Mouse (Mus musculus) thymus, postnatal 0 days (tissue): ENCODE data around the gene Il4i1. TPM values are rescaled to one million over a fixed set of nuclear protein-coding genes. Genes with fewer than 3 reads are reported as not detected.

ENCODE experiments used
- DNase-seq: peaks from one replicate; pipeline ENCODE4 v3.0.0-alpha.2; 2015; ENCODE audit warnings: low spot score
- polyA plus RNA-seq: library from polyadenylated mRNA; unstranded; fragments of >200 nt; fragmentation: Nextera tagmentation; extraction: Ambion mirVana; gene quantifications from 2 replicates; pipeline ENCODE4 v1.2.1, GENCODE M21; 2015

Gene Il4i1
- polyA plus RNA-seq, 1 experiment from 2014 or later = 23.6 TPM

- DNase-seq = peak; percentile 99
These were observed 32.6 kb downstream of the Il4i1 start, which contains the start of the genes Akt1s1 and Tbc1d17 for GRCm38 (mm10) chr7:44848561-44849415. Gene Akt1s1 (plus strand): TSS chr7:44848991. Gene Tbc1d17 (minus strand): TSS chr7:44849079.

DNA sequence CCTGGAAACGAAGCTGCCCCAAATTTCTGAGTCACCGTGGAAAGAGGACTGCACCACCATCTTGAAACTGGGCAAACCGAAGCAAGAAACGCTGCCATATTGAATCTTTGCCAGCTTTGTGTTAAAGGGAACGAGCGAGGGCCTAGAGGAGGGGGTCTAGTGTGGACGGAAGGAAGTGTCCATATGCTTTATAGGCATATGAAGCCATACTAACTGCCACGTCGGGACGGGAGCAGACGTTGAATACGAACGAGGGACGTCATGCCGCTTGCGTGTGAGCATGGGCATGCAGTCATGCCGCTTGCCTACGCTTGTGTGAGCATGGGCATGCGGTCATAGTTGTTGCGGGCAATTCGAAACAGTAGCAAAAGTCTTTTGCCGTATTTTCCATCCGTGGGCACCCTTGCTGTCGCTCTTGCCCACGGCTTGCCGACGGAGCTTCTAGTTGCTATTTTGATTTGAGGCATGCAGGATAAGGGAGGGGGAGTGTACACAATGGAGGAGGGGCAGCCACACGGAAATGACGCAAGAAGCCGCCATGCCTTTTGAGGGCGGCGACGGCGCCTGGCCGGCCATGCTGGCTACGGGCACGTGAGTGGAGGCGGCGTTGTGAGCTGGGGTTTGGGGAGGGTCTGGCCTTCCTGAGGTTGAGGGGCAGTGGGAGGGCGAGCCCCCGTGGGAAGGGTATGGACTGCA, 33.4 kb downstream of the Il4i1 start:
- peak; percentile 94 for DNase-seq

DNA sequence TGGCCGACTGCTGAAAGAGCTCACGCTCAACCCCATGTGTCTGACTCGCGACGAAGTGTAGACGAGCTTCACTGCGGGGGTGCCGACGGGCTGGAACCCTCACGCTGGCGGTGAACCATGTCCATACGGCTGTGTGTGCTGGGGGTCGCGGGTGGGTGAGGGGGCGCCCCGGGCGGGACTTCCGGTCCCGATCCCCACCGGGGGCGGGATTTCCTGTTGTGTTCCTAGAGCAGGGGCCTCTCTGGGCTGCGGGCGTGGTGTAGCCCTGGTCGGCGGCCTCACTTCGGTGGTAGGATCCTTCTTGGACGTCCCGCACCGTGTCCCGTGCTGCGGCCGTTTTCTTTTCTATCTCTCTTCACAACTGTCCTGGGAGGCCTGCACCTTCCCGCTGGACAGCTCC, 34.0 kb downstream of the Il4i1 start:
- DNase-seq = peak; percentile 82

- DNase-seq = no peak
These were observed 34.8 kb downstream of the Il4i1 start for GRCm38 (mm10) chr7:44850789-44851624.

GRCm38 (mm10) chr7:44851625-44852234, 35.5 kb downstream of the Il4i1 start:
- DNase-seq = no peak

- DNase-seq = no peak
These were observed 36.3 kb downstream of the Il4i1 start for GRCm38 (mm10) chr7:44852259-44853027.

DNA sequence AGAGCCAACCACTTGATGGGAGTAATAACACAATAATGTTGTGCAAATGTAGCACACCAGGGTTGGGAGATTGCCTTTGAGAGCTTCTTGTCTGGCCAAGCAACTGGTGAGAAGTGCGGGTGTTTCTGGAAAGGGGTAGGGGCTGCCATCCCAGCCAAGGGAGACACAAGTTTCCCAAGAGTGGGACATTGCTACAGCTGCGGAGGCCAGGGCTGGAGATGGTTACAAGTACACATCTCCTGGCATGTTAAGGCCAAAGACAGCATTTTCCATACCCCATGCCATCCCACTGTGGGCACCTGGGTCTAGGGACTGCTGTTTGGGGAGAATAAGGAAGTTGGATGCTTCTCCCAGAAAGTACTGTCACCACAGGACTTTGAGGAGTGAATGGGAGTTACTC, 36.9 kb downstream of the Il4i1 start:
- DNase-seq = no peak

DNA sequence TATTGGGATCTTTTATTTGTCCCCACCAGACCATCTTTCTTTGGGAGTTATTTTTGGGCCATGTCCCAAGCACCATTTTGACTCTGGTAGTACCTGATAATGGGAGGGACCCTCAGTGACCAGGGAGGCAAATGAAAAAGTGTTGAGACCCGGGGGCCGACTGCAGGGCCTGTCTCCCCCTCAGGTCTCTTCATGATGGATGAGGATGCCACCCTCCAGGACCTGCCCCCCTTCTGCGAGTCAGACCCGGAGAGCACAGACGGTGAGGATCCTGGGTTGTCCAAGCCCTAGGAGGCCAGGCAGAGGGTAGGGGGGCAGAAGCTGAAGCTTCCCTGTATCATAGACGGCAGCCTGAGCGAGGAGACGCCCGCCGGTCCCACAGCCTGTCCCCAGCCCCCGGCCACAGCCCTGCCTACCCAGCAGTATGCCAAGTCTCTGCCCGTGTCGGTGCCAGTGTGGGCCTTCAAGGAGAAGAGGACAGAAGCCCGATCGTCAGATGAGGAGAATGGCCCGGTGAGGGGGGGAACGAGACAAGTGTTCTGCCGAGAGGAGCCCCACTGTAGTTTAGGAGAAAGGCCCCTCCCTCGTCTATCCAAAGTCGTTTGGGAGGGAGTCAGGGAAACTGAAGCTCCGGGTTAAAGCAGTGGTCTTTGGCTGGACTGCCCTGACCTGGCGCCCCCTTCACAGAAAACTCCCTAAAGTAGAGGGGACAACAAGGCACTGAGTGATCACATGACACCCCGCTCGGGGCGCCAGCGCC, 37.6 kb downstream of the Il4i1 start:
- no peak for DNase-seq

DNA sequence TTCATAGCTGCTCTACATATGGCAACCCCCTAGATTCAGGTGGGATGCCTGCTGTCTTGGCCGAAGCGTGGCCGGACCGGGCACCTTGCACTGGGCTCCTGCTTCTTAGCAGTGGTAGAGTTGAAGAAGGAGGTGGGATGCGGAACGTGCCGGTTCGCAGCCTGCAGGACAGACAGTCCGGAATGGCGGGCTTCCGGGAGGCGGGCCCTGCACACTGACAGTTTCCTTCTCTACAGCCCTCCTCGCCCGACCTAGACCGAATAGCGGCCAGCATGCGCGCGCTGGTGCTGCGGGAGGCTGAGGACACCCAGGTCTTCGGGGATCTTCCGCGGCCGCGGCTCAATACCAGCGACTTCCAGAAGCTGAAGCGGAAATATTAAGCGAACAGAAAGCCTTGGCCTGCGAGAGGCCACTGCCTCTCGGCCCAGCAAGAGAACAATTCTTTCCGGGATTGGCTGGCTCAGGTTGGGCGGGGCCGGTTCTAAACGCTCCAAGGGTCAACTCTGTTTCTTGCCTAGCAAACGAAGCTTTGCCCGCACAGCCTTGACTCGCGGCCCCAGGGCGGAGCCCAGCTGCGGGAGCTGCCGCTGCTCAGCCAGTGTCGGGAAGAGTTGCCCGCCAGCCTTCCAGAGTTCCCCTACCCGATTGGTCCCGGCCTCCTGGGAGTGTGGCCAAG, 38.3 kb downstream of the Il4i1 start:
- peak; percentile 69 for DNase-seq

GRCm38 (mm10) chr7:44855036-44855435, 38.8 kb downstream of the Il4i1 start:
- no peak for DNase-seq

DNA sequence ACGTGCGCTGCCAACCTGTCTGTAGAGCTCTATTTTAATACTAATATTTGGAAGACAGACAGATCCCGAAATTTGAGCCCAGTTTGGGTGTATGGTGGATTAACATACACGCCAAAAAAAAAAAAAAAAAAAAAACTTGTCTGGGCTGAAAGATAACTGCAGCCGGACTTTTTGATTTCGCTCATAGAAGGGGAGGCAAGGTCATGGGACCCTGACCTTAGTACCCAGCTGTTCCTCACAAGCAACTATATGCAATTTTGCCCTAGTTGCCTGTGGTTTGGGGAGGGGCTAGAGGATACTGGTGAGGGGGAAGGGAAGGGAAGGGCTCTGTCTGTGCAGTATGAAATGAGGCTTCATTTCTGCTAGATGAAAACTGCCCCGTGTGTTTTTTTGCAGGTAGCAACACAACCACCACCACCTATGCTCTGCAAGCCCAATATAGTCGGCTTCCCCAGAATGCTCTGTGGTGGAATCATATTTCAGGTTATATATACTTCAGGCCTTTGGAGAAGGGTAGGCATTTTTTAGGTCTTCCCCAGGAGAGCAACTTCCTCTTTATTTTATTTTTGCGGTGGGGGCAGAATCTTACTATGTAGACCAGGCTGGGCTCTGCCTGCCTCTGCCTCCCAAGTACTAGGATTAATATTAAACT, 40.2 kb downstream of the Il4i1 start:
- peak; percentile 60 for DNase-seq

GRCm38 (mm10) chr7:44857042-44857552, 40.9 kb downstream of the Il4i1 start, which contains the start of gene Pnkp:
Gene Pnkp (plus strand): TSS chr7:44857139.
- DNase-seq = peak; percentile 89

DNA sequence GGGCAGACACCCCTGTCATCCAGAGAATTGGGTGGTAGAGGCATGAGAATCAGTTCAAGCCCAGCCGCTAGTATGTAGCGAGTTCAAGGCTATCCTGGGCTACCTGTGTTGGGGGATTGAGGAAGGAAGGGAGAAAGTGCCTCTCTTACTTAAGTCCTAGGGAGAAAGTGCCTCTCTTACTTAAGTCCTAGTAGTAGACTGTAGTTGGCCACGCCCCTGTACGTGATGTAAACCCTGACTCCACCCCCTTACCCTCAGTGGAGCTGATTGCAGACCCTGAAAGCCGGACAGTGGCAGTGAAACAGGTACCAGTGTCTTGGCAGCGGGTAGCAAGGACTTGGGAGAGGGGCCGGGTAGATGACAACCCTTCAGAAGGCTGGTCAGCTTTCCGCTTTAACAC, 41.7 kb downstream of the Il4i1 start:
- DNase-seq = peak; percentile 47

DNA sequence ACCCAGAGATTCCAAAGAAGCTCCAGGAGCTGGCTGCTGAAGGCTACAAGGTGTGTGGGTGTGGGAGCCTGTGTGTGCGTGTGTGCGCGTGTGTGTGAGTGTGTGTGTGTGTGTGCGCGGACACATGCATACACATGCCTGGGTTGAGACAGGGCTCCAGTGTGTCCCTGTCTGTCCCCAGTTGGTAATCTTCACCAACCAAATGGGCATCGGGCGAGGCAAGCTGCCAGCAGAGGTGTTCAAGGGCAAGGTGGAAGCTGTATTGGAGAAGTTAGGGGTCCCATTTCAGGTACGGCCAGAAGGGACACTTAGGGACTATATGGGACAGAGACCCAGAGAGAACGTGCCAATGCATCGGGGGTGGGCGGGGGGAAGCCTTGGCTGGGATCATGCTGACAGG, 43.7 kb downstream of the Il4i1 start:
- no peak for DNase-seq

DNA sequence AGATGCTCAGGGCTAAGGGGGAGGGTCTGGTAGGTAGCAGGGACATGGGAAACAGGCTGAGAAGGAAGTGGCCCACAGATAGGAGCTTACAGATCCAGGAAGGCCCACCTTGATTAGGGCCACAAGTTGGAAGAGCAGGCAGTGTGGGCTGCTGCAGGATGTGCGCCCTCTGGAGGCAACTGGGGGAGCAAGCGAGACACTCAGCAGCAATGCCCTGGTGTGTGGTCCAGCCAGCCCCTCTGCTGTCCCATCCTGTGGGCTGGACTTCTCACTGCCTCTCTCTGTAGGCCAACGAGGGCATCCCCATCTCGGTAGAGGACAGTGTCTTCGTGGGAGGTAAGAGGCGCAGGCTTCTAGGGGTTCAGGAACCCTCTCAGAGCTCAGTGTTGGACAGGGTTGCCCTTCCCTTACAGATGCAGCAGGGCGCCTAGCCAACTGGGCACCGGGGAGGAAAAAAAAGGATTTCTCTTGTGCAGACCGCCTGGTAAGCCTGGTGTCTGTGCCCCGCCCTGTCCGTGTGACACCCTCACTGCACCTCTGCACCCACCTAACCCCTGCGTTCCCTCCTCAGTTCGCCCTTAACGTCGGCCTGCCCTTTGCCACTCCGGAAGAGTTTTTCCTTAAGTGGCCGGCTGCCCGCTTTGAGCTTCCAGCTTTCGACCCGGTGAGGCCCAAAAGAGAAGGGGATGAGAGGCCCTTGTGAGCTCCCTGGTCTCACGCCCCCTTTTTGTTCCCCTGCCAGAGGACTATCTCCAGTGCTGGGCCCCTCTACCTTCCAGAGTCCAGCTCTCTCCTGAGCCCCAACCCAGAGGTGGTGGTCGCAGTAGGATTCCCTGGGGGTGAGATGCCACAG, 44.6 kb downstream of the Il4i1 start:
- DNase-seq = peak; percentile 68

GRCm38 (mm10) chr7:44861429-44861816, 45.2 kb downstream of the Il4i1 start:
- no peak for DNase-seq

GRCm38 (mm10) chr7:44862434-44862833, 46.2 kb downstream of the Il4i1 start:
- no peak for DNase-seq
